Mouse (Mus musculus) yolk sac, embryonic 10.5 days (tissue): ENCODE measurements at regions not wholly inside any gene's neighbourhood (a gene's known extent, or its start where the extent isn't known, plus 50 kb on each side); places are given as distances from the start of the nearest gene placed in this dataset.

Experiments
- DNase-seq: peaks from one replicate; pipeline ENCODE4 v3.0.0-alpha.2; 2017; ENCODE audit warnings: low spot score

GRCm38 (mm10) chr17:45794926-45795325 is 61.3 kb upstream of the 1600014C23Rik start:
- no peak for DNase-seq

DNA sequence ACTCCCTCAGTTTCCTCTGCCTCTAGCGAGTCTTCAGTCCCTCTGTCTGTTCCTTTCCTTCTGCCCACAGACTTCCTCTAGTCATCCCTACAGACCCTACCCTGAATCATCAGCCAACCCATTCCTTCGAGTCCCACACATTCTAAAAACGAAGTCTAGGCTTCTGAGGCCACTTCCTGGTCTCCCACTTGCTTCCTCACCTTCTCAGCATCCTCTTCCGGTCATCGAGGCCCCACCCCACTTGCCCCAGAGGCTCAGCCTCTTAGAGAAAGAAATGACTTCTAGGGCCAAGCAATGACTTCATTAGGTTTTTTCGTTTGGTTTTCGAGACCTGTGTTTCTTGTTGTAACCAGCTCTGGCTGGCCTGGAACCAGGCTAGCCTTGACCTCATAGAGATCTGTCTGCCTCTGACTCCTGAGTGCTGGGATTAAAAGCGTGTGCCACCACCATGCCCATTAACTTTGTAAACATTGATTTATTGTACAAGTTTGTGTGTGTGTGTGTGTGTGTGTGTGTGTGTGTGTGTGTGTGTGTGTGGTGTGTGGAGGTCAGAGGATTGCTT is 57.4 kb upstream of the 1600014C23Rik start:
- DNase-seq = no peak

DNA sequence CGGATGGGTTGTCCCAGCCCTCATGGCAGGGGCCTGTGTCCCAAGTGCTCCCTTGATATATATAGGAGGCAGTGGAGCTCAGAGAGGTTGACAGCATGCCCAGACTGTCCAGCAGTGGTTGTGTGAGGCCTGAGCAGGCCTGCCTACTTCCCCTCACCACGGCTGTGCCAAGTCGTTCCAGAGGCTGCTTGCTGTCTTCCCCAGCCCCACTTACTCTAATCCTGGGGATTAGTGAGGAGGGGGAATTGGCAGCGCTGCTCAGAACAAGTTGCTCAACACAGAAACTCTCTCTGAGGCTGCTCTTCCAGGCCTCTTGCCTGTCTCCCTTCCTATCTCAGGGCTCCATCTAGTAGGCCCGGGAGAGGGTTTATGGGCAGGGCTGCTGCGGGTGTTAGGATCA is 56.1 kb upstream of the 1600014C23Rik start:
- DNase-seq = peak; percentile 25

- no peak for DNase-seq
These were observed 51.3 kb upstream of the 1600014C23Rik start for GRCm38 (mm10) chr17:45784905-45785304.

- DNase-seq = no peak
These were observed 50.9 kb upstream of the 1600014C23Rik start for GRCm38 (mm10) chr17:45784496-45784895.
